Mouse (Mus musculus): ENCODE data around the gene Pdha2.

Gene Pdha2

GRCm38 (mm10) chr3:141212255-141212654 lies at the start of gene Pdha2:
TSS of gene Pdha2 (minus strand) at chr3:141212355.
- DNase-seq (ENCODE audit: low spot score), result no peak

- DNase-seq (ENCODE audit: low spot score), result no peak
Observed at GRCm38 (mm10) chr3:141260518-141260917, 48.4 kb upstream of the Pdha2 start.

GRCm38 (mm10) chr3:141251440-141251839 lies 39.3 kb upstream of the Pdha2 start:
- no peak for DNase-seq (ENCODE audit: low spot score)

GRCm38 (mm10) chr3:141244725-141245298 lies 32.7 kb upstream of the Pdha2 start:
- DNase-seq (ENCODE audit: low spot score), result no peak

GRCm38 (mm10) chr3:141238071-141238470 lies 25.9 kb upstream of the Pdha2 start:
- DNase-seq (ENCODE audit: low spot score), result no peak

- no peak for DNase-seq (ENCODE audit: low spot score)
Observed at GRCm38 (mm10) chr3:141229148-141229547, 17.0 kb upstream of the Pdha2 start.

GRCm38 (mm10) chr3:141222339-141222738 lies 10.2 kb upstream of the Pdha2 start:
- DNase-seq (ENCODE audit: low spot score), result no peak

- peak; percentile 24 for DNase-seq (ENCODE audit: low spot score)
Observed at GRCm38 (mm10) chr3:141218561-141218960, 6.4 kb upstream of the Pdha2 start.

- DNase-seq (ENCODE audit: low spot score), result no peak
Observed at GRCm38 (mm10) chr3:141216999-141217398, 4.8 kb upstream of the Pdha2 start.

GRCm38 (mm10) chr3:141216237-141216636 lies 4.1 kb upstream of the Pdha2 start:
- DNase-seq (ENCODE audit: low spot score), result no peak

GRCm38 (mm10) chr3:141214789-141215188 lies 2.6 kb upstream of the Pdha2 start:
- no peak for DNase-seq (ENCODE audit: low spot score)

GRCm38 (mm10) chr3:141214197-141214596 lies 2.0 kb upstream of the Pdha2 start:
- DNase-seq (ENCODE audit: low spot score), result no peak

- DNase-seq (ENCODE audit: low spot score), result no peak
Observed at GRCm38 (mm10) chr3:141211644-141212043, 511 bp downstream of the Pdha2 start.

- no peak for DNase-seq (ENCODE audit: low spot score)
Observed at GRCm38 (mm10) chr3:141201766-141202165, 10.4 kb downstream of the Pdha2 start.

- DNase-seq (ENCODE audit: low spot score), result no peak
Observed at GRCm38 (mm10) chr3:141197308-141197861, 14.8 kb downstream of the Pdha2 start.

- DNase-seq (ENCODE audit: low spot score), result no peak
Observed at GRCm38 (mm10) chr3:141191653-141192052, 20.5 kb downstream of the Pdha2 start.

- DNase-seq (ENCODE audit: low spot score), result no peak
Observed at GRCm38 (mm10) chr3:141190429-141190828, 21.7 kb downstream of the Pdha2 start.

GRCm38 (mm10) chr3:141160986-141161385 lies 51.2 kb downstream of the Pdha2 start:
- no peak for DNase-seq (ENCODE audit: low spot score)
